Mouse (Mus musculus): ENCODE data around the gene Hadha. TPM values are rescaled to one million over a fixed set of nuclear protein-coding genes. Genes with fewer than 3 reads are reported as not detected.

Hadha gene
- polyA plus RNA-seq, 1 experiment from 2014 or later, result 102 TPM

- peaks cover 28% of the 10 kb centered on the region for H3K4me1 ChIP-seq (ENCODE audit: control insufficient read depth, insufficient read depth, low read length)
- no peak for DNase-seq (ENCODE audit: low spot score)
Measured at GRCm38 (mm10) chr5:30112533-30113068, 42.4 kb downstream of the Hadha start.

GRCm38 (mm10) chr5:30111771-30112170 is 43.2 kb downstream of the Hadha start:
- ATAC-seq (ENCODE audit: insufficient read depth, low FRiP score, low TSS enrichment) (no peak), DNase-seq (ENCODE audit: low spot score) (no peak)
- H3K27ac ChIP-seq (ENCODE audit: low read depth, low read length), result no peak overlapping the region
- no peak overlapping the region for H3K4me3 ChIP-seq (ENCODE audit: low read depth, low read length)
- H3K27me3 ChIP-seq (ENCODE audit: control insufficient read depth, insufficient read depth, low read length), result peaks cover 17% of the 10 kb centered on the region
- H3K4me2 ChIP-seq (ENCODE audit: low read depth), result peak overlapping the region; percentile 40
- no peaks in the 10 kb centered on the region for H3K9me3 ChIP-seq (ENCODE audit: control insufficient read depth, low read length)
- peaks cover 36% of the 10 kb centered on the region for H3K4me1 ChIP-seq (ENCODE audit: control insufficient read depth, insufficient read depth, low read length)
- 72% methylated on average over 3 of the region's 3 CpGs for WGBS
- H3K36me3 ChIP-seq (ENCODE audit: control insufficient read depth, insufficient read depth, low read length), result no peaks in the 10 kb centered on the region
- no peak overlapping the region for H3K9ac ChIP-seq (ENCODE audit: low read length)

More at GRCm38 (mm10) chr5:30112533-30113068, 42.4 kb downstream of the Hadha start:
- Histone ChIP-seq H3K27ac (ENCODE audit: low read depth, low read length) (no peak overlapping the region), H3K9me3 (ENCODE audit: control insufficient read depth, low read length) (no peaks in the 10 kb centered on the region), H3K4me3 (ENCODE audit: low read depth, low read length) (no peak overlapping the region), H3K36me3 (ENCODE audit: control insufficient read depth, insufficient read depth, low read length) (0 out of 2 replicates have a peak, but pooled peaks cover 2% of the 10 kb centered on the region), H3K9ac (ENCODE audit: low read length) (no peak overlapping the region), H3K27me3 (ENCODE audit: control insufficient read depth, insufficient read depth, low read length) (peaks cover 16% of the 10 kb centered on the region), H3K4me2 (ENCODE audit: low read depth) (no peak overlapping the region)
- ATAC-seq (ENCODE audit: insufficient read depth, low FRiP score, low TSS enrichment), result no peak
- 85% methylated on average over 3 of the region's 3 CpGs for WGBS

- Histone ChIP-seq H3K4me2 (ENCODE audit: low read depth) (peak overlapping the region; percentile 40), H3K27ac (ENCODE audit: low read depth, low read length) (peak overlapping the region; percentile 34), H3K4me1 (ENCODE audit: control insufficient read depth, insufficient read depth, low read length) (peaks cover 42% of the 10 kb centered on the region), H3K36me3 (ENCODE audit: control insufficient read depth, insufficient read depth, low read length) (no peaks in the 10 kb centered on the region), H3K4me3 (ENCODE audit: low read depth, low read length) (peak overlapping the region; percentile 9), H3K27me3 (ENCODE audit: control insufficient read depth, insufficient read depth, low read length) (peaks cover 21% of the 10 kb centered on the region), H3K9me3 (ENCODE audit: control insufficient read depth, low read length) (no peaks in the 10 kb centered on the region), H3K9ac (ENCODE audit: low read length) (peak overlapping the region; percentile 40; the same call in 1 of the 2 replicates)
- 1% methylated on average over 18 of the region's 18 CpGs for WGBS
- peak; percentile 85 for DNase-seq (ENCODE audit: low spot score)
- peak; percentile 14; the same call in 1 of the 2 replicates for ATAC-seq (ENCODE audit: insufficient read depth, low FRiP score, low TSS enrichment)
Measured at GRCm38 (mm10) chr5:30111126-30111525, 43.8 kb downstream of the Hadha start.

GRCm38 (mm10) chr5:30110371-30111060 is 44.4 kb downstream of the Hadha start:
- Histone ChIP-seq H3K9me3 (ENCODE audit: control insufficient read depth, low read length) (no peaks in the 10 kb centered on the region), H3K4me1 (ENCODE audit: control insufficient read depth, insufficient read depth, low read length) (peaks cover 45% of the 10 kb centered on the region), H3K4me3 (ENCODE audit: low read depth, low read length) (peak overlapping the region; percentile 9), H3K4me2 (ENCODE audit: low read depth) (peak overlapping the region; percentile 40), H3K36me3 (ENCODE audit: control insufficient read depth, insufficient read depth, low read length) (no peaks in the 10 kb centered on the region), H3K27ac (ENCODE audit: low read depth, low read length) (peak overlapping the region; percentile 34), H3K27me3 (ENCODE audit: control insufficient read depth, insufficient read depth, low read length) (peaks cover 28% of the 10 kb centered on the region), H3K9ac (ENCODE audit: low read length) (peak overlapping the region; percentile 40; the same call in 1 of the 2 replicates)
- ATAC-seq (ENCODE audit: insufficient read depth, low FRiP score, low TSS enrichment) (no peak), DNase-seq (ENCODE audit: low spot score) (peak; percentile 63)
- WGBS, result 2% methylated on average over 21 of the region's 22 CpGs

- Histone ChIP-seq H3K9me3 (ENCODE audit: control insufficient read depth, low read length) (no peaks in the 10 kb centered on the region), H3K9ac (ENCODE audit: low read length) (no peak overlapping the region), H3K4me1 (ENCODE audit: control insufficient read depth, insufficient read depth, low read length) (peaks cover 45% of the 10 kb centered on the region), H3K27me3 (ENCODE audit: control insufficient read depth, insufficient read depth, low read length) (peaks cover 32% of the 10 kb centered on the region), H3K4me3 (ENCODE audit: low read depth, low read length) (no peak overlapping the region), H3K36me3 (ENCODE audit: control insufficient read depth, insufficient read depth, low read length) (no peaks in the 10 kb centered on the region), H3K4me2 (ENCODE audit: low read depth) (no peak overlapping the region; the same call in 1 of the 2 replicates), H3K27ac (ENCODE audit: low read depth, low read length) (no peak overlapping the region)
- no peak for ATAC-seq (ENCODE audit: insufficient read depth, low FRiP score, low TSS enrichment)
- no peak for DNase-seq (ENCODE audit: low spot score)
- 38% methylated on average over 2 of the region's 2 CpGs for WGBS
Measured at GRCm38 (mm10) chr5:30109899-30110298, 45.1 kb downstream of the Hadha start.

GRCm38 (mm10) chr5:30108233-30108632 is 46.7 kb downstream of the Hadha start:
- Histone ChIP-seq H3K4me2 (ENCODE audit: low read depth) (peak overlapping the region; percentile 88; the same call in 1 of the 2 replicates), H3K36me3 (ENCODE audit: control insufficient read depth, insufficient read depth, low read length) (no peaks in the 10 kb centered on the region), H3K9ac (ENCODE audit: low read length) (no peak overlapping the region), H3K9me3 (ENCODE audit: control insufficient read depth, low read length) (no peaks in the 10 kb centered on the region), H3K27me3 (ENCODE audit: control insufficient read depth, insufficient read depth, low read length) (peaks cover 24% of the 10 kb centered on the region), H3K4me1 (ENCODE audit: control insufficient read depth, insufficient read depth, low read length) (peaks cover 45% of the 10 kb centered on the region), H3K4me3 (ENCODE audit: low read depth, low read length) (no peak overlapping the region), H3K27ac (ENCODE audit: low read depth, low read length) (no peak overlapping the region; the same call in 1 of the 2 replicates)
- no peak for ATAC-seq (ENCODE audit: insufficient read depth, low FRiP score, low TSS enrichment)
- no peak for DNase-seq (ENCODE audit: low spot score)
- 63% methylated on average over 6 of the region's 6 CpGs for WGBS

- H3K36me3 ChIP-seq (ENCODE audit: control insufficient read depth, insufficient read depth, low read length), result no peaks in the 10 kb centered on the region
- no peaks in the 10 kb centered on the region for H3K9me3 ChIP-seq (ENCODE audit: control insufficient read depth, low read length)
- H3K4me3 ChIP-seq (ENCODE audit: low read depth, low read length), result no peak overlapping the region
- no peak for ATAC-seq (ENCODE audit: insufficient read depth, low FRiP score, low TSS enrichment)
- H3K27me3 ChIP-seq (ENCODE audit: control insufficient read depth, insufficient read depth, low read length), result peaks cover 18% of the 10 kb centered on the region
- DNase-seq (ENCODE audit: low spot score), result peak; percentile 58
- WGBS, result 6% methylated on average over 5 of the region's 5 CpGs
- peak overlapping the region; percentile 88 for H3K4me2 ChIP-seq (ENCODE audit: low read depth)
- H3K9ac ChIP-seq (ENCODE audit: low read length), result peak overlapping the region; percentile 11
- H3K27ac ChIP-seq (ENCODE audit: low read depth, low read length), result peak overlapping the region; percentile 62
- H3K4me1 ChIP-seq (ENCODE audit: control insufficient read depth, insufficient read depth, low read length), result peaks cover 45% of the 10 kb centered on the region
Measured at GRCm38 (mm10) chr5:30107611-30108041, 47.3 kb downstream of the Hadha start.

GRCm38 (mm10) chr5:30107186-30107585 is 47.8 kb downstream of the Hadha start:
- H3K27me3 ChIP-seq (ENCODE audit: control insufficient read depth, insufficient read depth, low read length), result peaks cover 18% of the 10 kb centered on the region
- WGBS, result 4% methylated on average over 7 of the region's 7 CpGs
- H3K36me3 ChIP-seq (ENCODE audit: control insufficient read depth, insufficient read depth, low read length), result no peaks in the 10 kb centered on the region
- ATAC-seq (ENCODE audit: insufficient read depth, low FRiP score, low TSS enrichment), result peak; percentile 58
- peak overlapping the region; percentile 53; the same call in 1 of the 2 replicates for H3K4me3 ChIP-seq (ENCODE audit: low read depth, low read length)
- H3K9me3 ChIP-seq (ENCODE audit: control insufficient read depth, low read length), result no peaks in the 10 kb centered on the region
- H3K27ac ChIP-seq (ENCODE audit: low read depth, low read length), result peak overlapping the region; percentile 62
- H3K4me1 ChIP-seq (ENCODE audit: control insufficient read depth, insufficient read depth, low read length), result peaks cover 45% of the 10 kb centered on the region
- no peak overlapping the region; the same call in 1 of the 2 replicates for H3K9ac ChIP-seq (ENCODE audit: low read length)
- peak; percentile 81 for DNase-seq (ENCODE audit: low spot score)
- peak overlapping the region; percentile 88 for H3K4me2 ChIP-seq (ENCODE audit: low read depth)

Data from neural tube, embryonic 11.5 days (tissue).